Mouse (Mus musculus): ENCODE measurements around the gene Ccdc86.

DNA sequence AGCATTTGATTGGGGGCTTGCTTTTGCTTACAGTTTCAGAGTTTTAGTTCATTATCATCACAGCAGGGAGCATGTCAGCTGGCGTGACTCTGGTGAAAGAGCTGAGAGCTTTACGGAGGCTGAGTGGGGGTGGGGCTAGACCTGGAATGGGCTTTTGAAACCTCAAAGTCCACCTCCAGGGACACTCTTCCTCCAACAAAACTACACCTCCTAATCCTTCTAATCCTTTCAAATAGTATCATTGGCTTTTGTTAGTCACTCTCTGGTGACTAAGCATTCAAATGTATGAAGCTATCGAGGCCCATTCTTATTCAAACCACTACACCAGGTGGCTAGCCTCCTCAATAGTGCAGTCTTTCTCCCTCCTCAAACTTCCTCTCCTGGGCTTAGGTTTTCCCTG lies 23.6 kb upstream of the Ccdc86 start:
- TF ChIP-seq CTCF (IDR thresholded peaks at IDR 0.05; ENCODE audit: low read depth, low read length) (no peak), POLR2A (IDR thresholded peaks at IDR 0.05; ENCODE audit: extremely low read depth, insufficient read depth, low read length) (no peak)
